Mouse (Mus musculus): ENCODE measurements around the gene Plcxd3. TPM values are rescaled to one million over a fixed set of nuclear protein-coding genes. Genes with fewer than 3 reads are reported as not detected.
"Not testable (repeated sequence)": the region's sequence is repeated elsewhere in the genome, so short reads cannot be mapped to it uniquely, and the experiment has no call there.

Plcxd3 gene
- total RNA-seq, 2 experiments from 2014 or later = 0.20 to 0.24 TPM

- DNase-seq = no peak
Measured at GRCm38 (mm10) chr15:4524598-4524997, 149.3 kb downstream of the Plcxd3 start.

GRCm38 (mm10) chr15:4533700-4534099 lies 158.4 kb downstream of the Plcxd3 start:
- no peak for DNase-seq
- intact Hi-C loops (cut with DNase I) = no loop called here

More at GRCm38 (mm10) chr15:4524598-4524997, 149.3 kb downstream of the Plcxd3 start:
- intact Hi-C loops (cut with DNase I) = no loop called here

- intact Hi-C loops (cut with DNase I) = no loop called here
Measured at GRCm38 (mm10) chr15:4559121-4559520, 183.8 kb downstream of the Plcxd3 start.

GRCm38 (mm10) chr15:4561431-4561970 lies 186.2 kb downstream of the Plcxd3 start:
- intact Hi-C loops (cut with DNase I) = no loop called here
- peak; percentile 5 to 15 for DNase-seq

More at GRCm38 (mm10) chr15:4559121-4559520, 183.8 kb downstream of the Plcxd3 start:
- DNase-seq = no peak

- intact Hi-C loops (cut with DNase I); DNase-seq: not testable (repeated sequence)
Measured at GRCm38 (mm10) chr15:4595521-4595920, 220.2 kb downstream of the Plcxd3 start.

GRCm38 (mm10) chr15:4598661-4599060 lies 223.4 kb downstream of the Plcxd3 start:
- DNase-seq; intact Hi-C loops (cut with DNase I): not testable (repeated sequence)

GRCm38 (mm10) chr15:4599331-4599730 lies 224.0 kb downstream of the Plcxd3 start:
- DNase-seq; intact Hi-C loops (cut with DNase I): not testable (repeated sequence)

- intact Hi-C loops (cut with DNase I) = no loop called here
- DNase-seq = no peak
Measured at GRCm38 (mm10) chr15:4605630-4606029, 230.3 kb downstream of the Plcxd3 start.
